9 mouse cellular contexts compared by ENCODE assay signal in genomic region chr8:46241568-46242374, GRCm38 (mm10). TPM values are rescaled to one million over a fixed set of nuclear protein-coding genes. Genes with fewer than 3 reads are reported as not detected.
DNase-seq lines count a peak whose midpoint lies in the region; ATAC-seq and TF ChIP-seq lines count a peak whose summit lies in the region.
"Had no signal": no experiment of that assay in that cellular context is flagged by ENCODE, and none has a peak within 500 bp of the region (broad histone marks: within the 10 kb centered on the region; RNA-seq: fewer than 3 reads in every experiment).

No protein-coding gene starts in this region.

- no peak overlapping the region for H3K9ac ChIP-seq in limb, embryonic 13.5 days
- no peak overlapping the region for H3K9ac ChIP-seq in midbrain, postnatal 0 days (replicated peaks; ENCODE audit: low read length, poor library complexity, severe bottlenecking)
- H3K9ac ChIP-seq: embryonic facial prominence, embryonic 12.5 days had no signal

- H3K9me3 ChIP-seq in embryonic facial prominence, embryonic 10.5 days, result no peaks in the 10 kb centered on the region
- no peaks in the 10 kb centered on the region for H3K9me3 ChIP-seq in limb, embryonic 13.5 days
- no peaks in the 10 kb centered on the region for H3K9me3 ChIP-seq in midbrain, postnatal 0 days (ENCODE audit: low read length)
- H3K9me3 ChIP-seq: embryonic facial prominence, embryonic 12.5 days had no signal

- peak; percentile 73; the same call in 1 of the 2 replicates for ATAC-seq in limb, embryonic 13.5 days (ENCODE audit: low FRiP score, low read depth)
- ATAC-seq in midbrain, postnatal 0 days (ENCODE audit: low FRiP score), result peak; percentile 75

- DNase-seq in A20 (ENCODE audit: low read depth, low spot score), result peak; percentile 75
- DNase-seq in adrenal gland, postnatal 14 days, result peak; percentile 86
- DNase-seq in embryonic facial prominence, embryonic 10.5 days (ENCODE audit: low spot score), result peak; percentile 82
- DNase-seq in heart, adult 8-10 months (ENCODE audit: low spot score), result peak; percentile 76
- peak; percentile 75 for DNase-seq in kidney, adult 9 months
- DNase-seq in midbrain, postnatal 0 days (ENCODE audit: low spot score), result peak; percentile 87
- peak; percentile 70 to 86 for DNase-seq in spleen, postnatal 4 days (ENCODE audit: low spot score in 2 of 2)

- H3K27me3 ChIP-seq in embryonic facial prominence, embryonic 10.5 days (replicated peaks; ENCODE audit: low read depth, poor library complexity, severe bottlenecking), result peaks cover 50% of the 10 kb centered on the region
- H3K27me3 ChIP-seq in limb, embryonic 13.5 days, result peaks cover 18% of the 10 kb centered on the region
- H3K27me3 ChIP-seq in midbrain, postnatal 0 days (ENCODE audit: insufficient read depth, low read length), result no peaks in the 10 kb centered on the region

- H3K4me2 ChIP-seq in limb, embryonic 13.5 days (replicated peaks), result no peak overlapping the region
- H3K4me2 ChIP-seq in midbrain, postnatal 0 days (ENCODE audit: low read depth, low read length, poor library complexity, severe bottlenecking), result no peak overlapping the region
- H3K4me2 ChIP-seq: embryonic facial prominence, embryonic 12.5 days had no signal

- H3K36me3 ChIP-seq in embryonic facial prominence, embryonic 10.5 days (replicated peaks), result no peaks in the 10 kb centered on the region
- H3K36me3 ChIP-seq in limb, embryonic 13.5 days, result no peaks in the 10 kb centered on the region
- H3K36me3 ChIP-seq in midbrain, postnatal 0 days (ENCODE audit: insufficient read depth, low read length), result no peaks in the 10 kb centered on the region
- H3K36me3 ChIP-seq: embryonic facial prominence, embryonic 12.5 days had no signal

- H3K4me3 ChIP-seq in embryonic facial prominence, embryonic 10.5 days, result no peak overlapping the region
- H3K4me3 ChIP-seq in limb, embryonic 13.5 days, result no peak overlapping the region
- no peak overlapping the region for H3K4me3 ChIP-seq in midbrain, postnatal 0 days (ENCODE audit: low read depth, low read length)
- H3K4me3 ChIP-seq: embryonic facial prominence, embryonic 12.5 days had no signal

- TF ChIP-seq CTCF in midbrain, postnatal 0 days (IDR thresholded peaks at IDR 0.05), result peak; percentile 91

- no peak overlapping the region for H3K27ac ChIP-seq in embryonic facial prominence, embryonic 10.5 days (replicated peaks)
- no peak overlapping the region for H3K27ac ChIP-seq in limb, embryonic 13.5 days
- no peak overlapping the region for H3K27ac ChIP-seq in midbrain, postnatal 0 days (ENCODE audit: low read depth, low read length)
- H3K27ac ChIP-seq: embryonic facial prominence, embryonic 12.5 days had no signal

- 36% methylated on average over 13 of the region's 13 CpGs for WGBS in embryonic facial prominence, embryonic 10.5 days
- 31% methylated on average over 13 of the region's 13 CpGs for WGBS in limb, embryonic 13.5 days
- WGBS in midbrain, postnatal 0 days, result 27% methylated on average over 13 of the region's 13 CpGs

- H3K4me1 ChIP-seq in embryonic facial prominence, embryonic 10.5 days, result peaks cover 14% of the 10 kb centered on the region
- 0 out of 2 replicates have a peak, but pooled peaks cover 3% of the 10 kb centered on the region for H3K4me1 ChIP-seq in limb, embryonic 13.5 days
- H3K4me1 ChIP-seq in midbrain, postnatal 0 days (ENCODE audit: insufficient read depth, low read length), result no peaks in the 10 kb centered on the region
- H3K4me1 ChIP-seq: embryonic facial prominence, embryonic 12.5 days had no signal

RNA-seq across cellular contexts. Expression of gene Slc25a4, which starts 30.7 kb away (rescaled TPM):
- 205 and 233 TPM in 2 replicates for total RNA-seq in adrenal gland, postnatal 14 days (2021)
- polyA plus RNA-seq in embryonic facial prominence, embryonic 10.5 days (2016; fragmentation: Nextera tagmentation; extraction: Ambion mirVana), result 543 and 574 TPM in 2 replicates
- total RNA-seq in heart, adult 8-10 months (2022), result 1,000 to 10,000 TPM; 4,428 to 5,209 (median 4,678) TPM
- polyA plus RNA-seq in limb, embryonic 13.5 days (2015; fragmentation: Nextera tagmentation; extraction: Ambion mirVana), result 513 and 539 TPM in 2 replicates
- 1,005 and 1,051 TPM in 2 replicates for total RNA-seq in midbrain, postnatal 0 days (2014; rRNA removed)
- polyA plus RNA-seq in midbrain, postnatal 0 days (2015; fragmentation: Nextera tagmentation; extraction: Ambion mirVana), result 1,140 and 1,170 TPM in 2 replicates

RNA-seq across cellular contexts. Expression of gene Helt, which starts 52.7 kb away (rescaled TPM):
- not detected in 2 replicates for total RNA-seq in adrenal gland, postnatal 14 days (2021)
- polyA plus RNA-seq in embryonic facial prominence, embryonic 10.5 days (2016; fragmentation: Nextera tagmentation; extraction: Ambion mirVana), result 0.36 and 0.64 TPM in 2 replicates
- 1 to 10 TPM in 3 of 4 experiments, under 1 TPM in 1; 0.92 to 4.2 (median 3.3) TPM for total RNA-seq in heart, adult 8-10 months (2022)
- polyA plus RNA-seq in limb, embryonic 13.5 days (2015; fragmentation: Nextera tagmentation; extraction: Ambion mirVana), result not detected in 2 replicates
- 0.27 TPM in 1 of 2 replicates, not detected in the other for total RNA-seq in midbrain, postnatal 0 days (2014; rRNA removed)
- polyA plus RNA-seq in midbrain, postnatal 0 days (2015; fragmentation: Nextera tagmentation; extraction: Ambion mirVana), result 0.26 and 0.28 TPM in 2 replicates
